Mouse (Mus musculus) midbrain, embryonic 11.5 days (tissue): Measurements from ENCODE around the gene Tenm4. TPM values are rescaled to one million over a fixed set of nuclear protein-coding genes. Genes with fewer than 3 reads are reported as not detected.
A peak's percentile ranks its signal among the peaks of the same experiment; 100 is the strongest.

Experiments used
- ATAC-seq: fragments of 200-750 bp; cut with Nextera tagmentation; 2 replicates; pipeline ENCODE4 v1.8.0; 2017; ENCODE audit warnings: moderate TSS enrichment, moderate library complexity; ENCODE audit not compliant: low FRiP score
- DNase-seq: peaks from one replicate; pipeline ENCODE4 v3.0.0; 2015; ENCODE audit warnings: low spot score; ENCODE audit errors: missing footprints
- H3K27ac ChIP-seq: fragments of 300-500 bp; sonication (generic); 2 replicates; pipeline ENCODE4 v1.5.1; 2014; ENCODE audit warnings: low read depth, low read length
- H3K27me3 ChIP-seq: fragments of 300-500 bp; sonication (generic); 2 replicates; pipeline ENCODE4 v1.6.1; 2014; ENCODE audit warnings: mild to moderate bottlenecking, low read length, moderate library complexity, mixed read lengths; ENCODE audit not compliant: control insufficient read depth, insufficient read depth
- H3K36me3 ChIP-seq: fragments of 300-500 bp; sonication (generic); 2 replicates; pipeline ENCODE4 v1.6.1; 2014; ENCODE audit warnings: mild to moderate bottlenecking, low read length, moderate library complexity, mixed read lengths; ENCODE audit not compliant: control insufficient read depth, insufficient read depth
- H3K4me1 ChIP-seq: fragments of 300-500 bp; sonication (generic); 2 replicates; pipeline ENCODE4 v1.6.1; 2014; ENCODE audit warnings: low read length; ENCODE audit not compliant: control insufficient read depth, insufficient read depth
- H3K4me2 ChIP-seq: fragments of 300-500 bp; sonication (generic); 2 replicates; pipeline ENCODE4 v1.6.1; 2014; ENCODE audit warnings: mild to moderate bottlenecking, moderate library complexity
- H3K4me3 ChIP-seq: fragments of 300-500 bp; sonication (generic); 2 replicates; pipeline ENCODE4 v1.5.1; 2014; ENCODE audit warnings: low read depth, low read length
- H3K9ac ChIP-seq: fragments of 300-500 bp; sonication (generic); 2 replicates; pipeline ENCODE4 v1.6.1; 2014; ENCODE audit warnings: low read length
- H3K9me3 ChIP-seq: fragments of 300-500 bp; sonication (generic); 2 replicates; pipeline ENCODE4 v1.6.1; 2016; ENCODE audit warnings: low read length; ENCODE audit not compliant: control insufficient read depth
- WGBS: fragments of 180-500 bp; shearing (Covaris S2); extraction: QIAGEN DNeasy Blood & Tissue Kit; methylation state at CpG from one replicate; pipeline ENCODE4 v1.1.7; 2014; 5-methylcytosine and 5-hydroxymethylcytosine counted together
- polyA plus RNA-seq: library from polyadenylated mRNA; unstranded; fragments of >200 nt; fragmentation: Nextera tagmentation; extraction: Ambion mirVana; gene quantifications from 2 replicates; pipeline ENCODE4 v1.2.1, GENCODE M21; 2014

Gene Tenm4
- polyA plus RNA-seq, 1 experiment from 2014 or later, result 24.8 TPM

GRCm38 (mm10) chr7:96244796-96245195 lies 73.8 kb downstream of the Tenm4 start:
- Histone ChIP-seq H3K27me3 (no peaks in the 10 kb centered on the region), H3K4me2 (no peak overlapping the region), H3K36me3 (no peaks in the 10 kb centered on the region), H3K27ac (no peak overlapping the region), H3K4me3 (no peak overlapping the region), H3K9ac (no peak overlapping the region), H3K4me1 (no peaks in the 10 kb centered on the region), H3K9me3 (no peaks in the 10 kb centered on the region)
- DNase-seq (no peak), ATAC-seq (no peak)
- 94% methylated on average over 1 of the region's 1 CpGs for WGBS

DNA sequence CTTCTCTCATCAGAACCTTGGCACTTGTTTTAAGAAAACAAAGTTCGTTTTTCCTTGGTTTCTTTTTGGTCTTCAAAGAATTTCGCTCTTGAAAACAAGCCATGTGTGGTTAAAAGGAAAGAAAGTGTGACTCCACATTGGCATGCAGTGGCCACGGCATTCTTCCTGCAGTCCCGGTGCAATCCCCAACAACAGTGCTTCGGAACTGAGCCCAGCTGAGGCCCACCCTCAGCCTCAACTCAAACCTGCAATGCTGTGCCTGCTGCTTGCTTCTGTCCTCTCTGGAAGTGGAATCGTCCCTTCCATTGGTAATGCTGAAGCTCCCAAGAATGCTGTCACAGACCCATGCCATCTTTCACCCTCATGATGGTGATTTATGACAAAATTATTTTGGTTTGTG lies 88.6 kb downstream of the Tenm4 start:
- Histone ChIP-seq H3K27ac (no peak overlapping the region), H3K4me1 (no peaks in the 10 kb centered on the region), H3K4me3 (no peak overlapping the region), H3K27me3 (no peaks in the 10 kb centered on the region), H3K9me3 (no peaks in the 10 kb centered on the region), H3K9ac (no peak overlapping the region), H3K4me2 (no peak overlapping the region), H3K36me3 (no peaks in the 10 kb centered on the region)
- WGBS, result 84% methylated on average over 6 of the region's 6 CpGs
- peak; percentile 6 for DNase-seq
- ATAC-seq, result no peak

DNA sequence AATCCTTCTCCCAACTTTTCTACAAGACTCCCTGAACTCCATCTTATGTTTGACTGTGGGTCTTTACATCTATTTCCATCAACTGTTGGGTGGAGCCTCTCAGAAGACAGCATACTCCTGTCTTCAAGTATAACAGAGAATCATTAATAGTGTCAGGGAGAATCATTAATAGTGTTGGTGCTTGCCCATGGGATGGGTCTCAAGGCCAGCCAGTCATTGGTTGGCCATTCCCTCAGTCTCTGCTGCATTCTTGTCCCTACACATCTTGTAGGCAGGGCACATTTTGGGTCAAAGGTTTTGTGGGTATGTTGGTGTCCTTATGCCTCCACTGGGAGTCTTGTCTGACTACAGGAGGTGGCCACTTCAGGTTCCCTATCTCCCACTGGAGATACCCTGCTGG lies 91.1 kb downstream of the Tenm4 start:
- Histone ChIP-seq H3K27me3 (no peaks in the 10 kb centered on the region), H3K9ac (no peak overlapping the region), H3K4me2 (no peak overlapping the region), H3K9me3 (no peaks in the 10 kb centered on the region), H3K4me1 (no peaks in the 10 kb centered on the region), H3K36me3 (no peaks in the 10 kb centered on the region), H3K27ac (no peak overlapping the region), H3K4me3 (no peak overlapping the region)
- DNase-seq (peak; percentile 77), ATAC-seq (no peak)

DNA sequence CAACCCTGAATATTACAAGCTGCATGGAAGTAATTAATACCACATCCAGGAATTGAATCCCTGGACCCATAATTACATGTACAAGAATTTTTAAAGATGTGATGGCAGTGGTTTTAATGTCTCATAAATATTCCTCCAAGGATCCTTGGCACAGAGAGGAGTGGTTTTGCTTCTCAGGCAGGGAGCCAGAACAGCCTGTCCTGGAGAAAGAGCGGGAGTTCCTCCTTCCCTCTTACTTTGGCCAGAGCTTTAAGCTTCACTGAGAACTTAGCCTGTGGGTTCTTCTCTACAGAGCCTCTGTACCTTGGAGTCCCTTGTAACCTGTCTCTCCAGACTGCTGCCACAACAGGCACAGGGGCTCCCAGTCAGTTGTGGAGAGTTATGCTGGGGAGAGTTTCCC lies 94.9 kb downstream of the Tenm4 start:
- H3K27ac ChIP-seq, result no peak overlapping the region
- H3K36me3 ChIP-seq, result no peaks in the 10 kb centered on the region
- no peak overlapping the region for H3K9ac ChIP-seq
- no peak overlapping the region for H3K4me2 ChIP-seq
- no peaks in the 10 kb centered on the region for H3K27me3 ChIP-seq
- H3K4me1 ChIP-seq, result 0 out of 2 replicates have a peak, but pooled peaks cover 2% of the 10 kb centered on the region
- no peak for ATAC-seq
- WGBS, result 86% methylated on average over 1 of the region's 1 CpGs
- H3K4me3 ChIP-seq, result no peak overlapping the region
- DNase-seq, result no peak
- H3K9me3 ChIP-seq, result no peaks in the 10 kb centered on the region

GRCm38 (mm10) chr7:96267266-96267665 lies 96.2 kb downstream of the Tenm4 start:
- Histone ChIP-seq H3K9me3 (no peaks in the 10 kb centered on the region), H3K27ac (no peak overlapping the region)
- 77% methylated on average over 6 of the region's 6 CpGs for WGBS

DNA sequence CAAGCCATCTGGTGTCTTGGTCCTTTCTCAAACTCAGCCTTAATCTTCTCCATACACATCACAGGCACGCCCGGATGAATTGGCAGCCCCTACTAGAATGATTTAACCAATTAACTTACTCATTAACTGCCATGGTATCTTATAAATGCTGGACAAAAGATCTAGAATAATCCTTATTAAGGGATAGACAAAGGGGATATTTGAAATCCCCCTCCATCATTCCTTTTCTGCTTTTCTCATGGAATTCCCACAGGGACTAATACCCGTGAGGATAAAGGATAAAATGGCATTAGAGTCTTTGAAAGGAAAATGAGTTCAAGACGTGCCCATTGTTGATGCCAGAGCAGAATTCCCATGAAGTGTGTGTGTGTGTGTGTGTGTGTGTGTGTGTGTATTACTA lies 99.6 kb downstream of the Tenm4 start:
- Histone ChIP-seq H3K27ac (no peak overlapping the region), H3K4me1 (0 out of 2 replicates have a peak, but pooled peaks cover 2% of the 10 kb centered on the region), H3K36me3 (no peaks in the 10 kb centered on the region), H3K4me3 (no peak overlapping the region), H3K27me3 (no peaks in the 10 kb centered on the region; the same call in 1 of the 2 replicates), H3K9me3 (no peaks in the 10 kb centered on the region; the same call in 1 of the 2 replicates), H3K4me2 (no peak overlapping the region), H3K9ac (no peak overlapping the region)
- DNase-seq (peak; percentile 89), ATAC-seq (peak; percentile 72)
- 18% methylated on average over 4 of the region's 4 CpGs for WGBS

More at GRCm38 (mm10) chr7:96267266-96267665, 96.2 kb downstream of the Tenm4 start:
- ATAC-seq, result no peak
- H3K4me3 ChIP-seq, result no peak overlapping the region
- H3K4me2 ChIP-seq, result no peak overlapping the region
- no peak overlapping the region for H3K9ac ChIP-seq
- H3K4me1 ChIP-seq, result 0 out of 2 replicates have a peak, but pooled peaks cover 2% of the 10 kb centered on the region
- H3K36me3 ChIP-seq, result no peaks in the 10 kb centered on the region
- H3K27me3 ChIP-seq, result no peaks in the 10 kb centered on the region
- DNase-seq, result no peak

DNA sequence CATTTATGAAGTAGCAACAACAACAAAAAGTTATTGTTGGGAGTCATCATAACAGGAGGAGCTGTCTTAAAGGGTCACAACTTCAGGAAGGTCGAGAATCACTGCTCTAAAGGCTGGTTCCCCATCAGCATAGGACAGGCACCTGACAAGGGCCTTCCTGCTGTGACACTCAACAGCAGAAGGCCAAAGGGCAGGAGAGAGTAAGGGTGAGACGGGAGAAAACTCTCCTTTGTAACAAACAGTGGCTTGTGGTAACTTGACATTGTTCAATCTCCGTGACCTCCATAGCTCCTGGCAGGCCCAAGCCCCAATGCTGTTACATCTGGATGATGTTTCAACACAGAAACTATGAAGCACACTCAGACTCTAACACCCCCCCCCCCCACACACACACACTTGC lies 101.0 kb downstream of the Tenm4 start:
- ATAC-seq, result no peak
- no peak overlapping the region for H3K4me3 ChIP-seq
- H3K9me3 ChIP-seq, result no peaks in the 10 kb centered on the region; the same call in 1 of the 2 replicates
- no peak overlapping the region for H3K9ac ChIP-seq
- 0 out of 2 replicates have a peak, but pooled peaks cover 2% of the 10 kb centered on the region for H3K4me1 ChIP-seq
- 31% methylated on average over 3 of the region's 3 CpGs for WGBS
- H3K4me2 ChIP-seq, result no peak overlapping the region
- no peaks in the 10 kb centered on the region for H3K36me3 ChIP-seq
- no peaks in the 10 kb centered on the region; the same call in 1 of the 2 replicates for H3K27me3 ChIP-seq
- DNase-seq, result peak; percentile 70
- H3K27ac ChIP-seq, result no peak overlapping the region

DNA sequence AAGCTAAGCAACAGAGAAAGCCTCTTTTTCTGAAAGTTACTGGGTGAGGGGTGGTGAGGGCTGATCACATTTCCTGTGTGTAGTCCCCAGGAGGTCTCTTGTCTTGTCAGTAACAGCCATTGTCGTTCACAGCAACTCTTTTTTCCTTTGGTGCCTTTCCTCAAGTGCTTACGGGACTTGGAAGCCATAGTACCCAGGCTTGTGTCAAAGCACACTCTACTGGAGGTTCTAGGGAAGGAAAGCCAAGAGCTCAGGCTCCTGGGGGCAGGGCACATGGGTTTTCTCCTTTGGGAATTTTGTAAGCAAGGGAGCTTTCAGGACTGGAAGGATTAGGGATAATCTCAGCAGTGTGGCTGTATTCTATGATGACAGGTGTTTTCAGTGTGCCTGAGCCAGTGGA lies 103.4 kb downstream of the Tenm4 start:
- H3K9me3 ChIP-seq, result no peaks in the 10 kb centered on the region; the same call in 1 of the 2 replicates
- no peak overlapping the region for H3K4me3 ChIP-seq
- H3K9ac ChIP-seq, result no peak overlapping the region
- H3K4me1 ChIP-seq, result peaks cover 15% of the 10 kb centered on the region
- no peak overlapping the region for H3K4me2 ChIP-seq
- H3K27me3 ChIP-seq, result no peaks in the 10 kb centered on the region; the same call in none of the 2 replicates
- DNase-seq (no peak), ATAC-seq (no peak)
- WGBS, result 90% methylated on average over 2 of the region's 2 CpGs
- no peaks in the 10 kb centered on the region for H3K36me3 ChIP-seq
- no peak overlapping the region for H3K27ac ChIP-seq

DNA sequence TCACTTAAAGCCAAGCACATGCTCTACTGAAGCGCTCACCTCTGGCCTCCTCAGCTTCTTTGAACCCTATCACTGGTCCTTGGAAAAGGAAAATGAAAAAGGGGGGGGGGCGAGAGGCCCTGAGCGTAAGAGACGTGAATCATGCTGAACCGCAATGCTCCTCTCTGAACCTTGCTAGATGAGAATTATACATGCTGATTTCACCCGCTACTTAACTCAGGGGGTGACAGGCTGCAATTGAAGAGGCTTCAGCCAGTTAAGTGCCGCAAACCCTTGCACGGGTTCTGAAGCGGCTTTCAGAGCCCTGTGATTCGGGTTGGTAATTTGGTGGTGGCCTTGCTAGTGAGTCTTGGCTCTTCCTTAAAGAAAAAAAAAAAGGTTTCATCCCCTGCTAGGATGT lies 106.5 kb downstream of the Tenm4 start:
- ATAC-seq (0 out of 2 replicates have a peak, but pooled peaks have one; percentile 45), DNase-seq (no peak)
- no peaks in the 10 kb centered on the region for H3K36me3 ChIP-seq
- 39% methylated on average over 10 of the region's 10 CpGs for WGBS
- H3K9ac ChIP-seq, result no peak overlapping the region
- no peak overlapping the region for H3K4me3 ChIP-seq
- H3K27ac ChIP-seq, result no peak overlapping the region
- no peak overlapping the region for H3K4me2 ChIP-seq
- H3K27me3 ChIP-seq, result no peaks in the 10 kb centered on the region; the same call in none of the 2 replicates
- H3K4me1 ChIP-seq, result peaks cover 13% of the 10 kb centered on the region
- no peaks in the 10 kb centered on the region; the same call in 1 of the 2 replicates for H3K9me3 ChIP-seq
